Mouse (Mus musculus): ENCODE data around the gene Iqschfp. TPM values are rescaled to one million over a fixed set of nuclear protein-coding genes. Genes with fewer than 3 reads are reported as not detected.

Gene Iqschfp
- total and polyA plus RNA-seq, 2 experiments from 2014 or later, result 2.7 to 5.6 TPM

GRCm38 (mm10) chr3:68572249-68573225 is 680.5 kb downstream of the Iqschfp start:
- 6% methylated on average over 28 of the region's 28 CpGs for WGBS
- H3K4me3 ChIP-seq (ENCODE audit: low read length), result peak overlapping the region; percentile 53
- H3K27ac ChIP-seq, result peak overlapping the region; percentile 97
- peak overlapping the region; percentile 77 for H3K9ac ChIP-seq (replicated peaks; ENCODE audit: low read length)
- DNase-seq (ENCODE audit: low spot score) (peak; percentile 90), ATAC-seq (peak; percentile 95)
- H3K4me2 ChIP-seq (ENCODE audit: low read depth, low read length), result peak overlapping the region; percentile 71
- H3K27me3 ChIP-seq (ENCODE audit: insufficient read depth, low read length), result no peaks in the 10 kb centered on the region
- H3K36me3 ChIP-seq (ENCODE audit: insufficient read depth, low read length), result no peaks in the 10 kb centered on the region
- peaks cover 21% of the 10 kb centered on the region for H3K4me1 ChIP-seq (ENCODE audit: insufficient read depth, low read length)
- no peak for TF ChIP-seq CTCF (IDR thresholded peaks at IDR 0.05; ENCODE audit: low read depth)
- H3K9me3 ChIP-seq (ENCODE audit: low read length), result no peaks in the 10 kb centered on the region

GRCm38 (mm10) chr3:68573226-68573624 is 681.2 kb downstream of the Iqschfp start:
- no peak; the same call in 1 of the 2 replicates for TF ChIP-seq CTCF (IDR thresholded peaks at IDR 0.05; ENCODE audit: low read depth)
- ATAC-seq, result no peak

DNA sequence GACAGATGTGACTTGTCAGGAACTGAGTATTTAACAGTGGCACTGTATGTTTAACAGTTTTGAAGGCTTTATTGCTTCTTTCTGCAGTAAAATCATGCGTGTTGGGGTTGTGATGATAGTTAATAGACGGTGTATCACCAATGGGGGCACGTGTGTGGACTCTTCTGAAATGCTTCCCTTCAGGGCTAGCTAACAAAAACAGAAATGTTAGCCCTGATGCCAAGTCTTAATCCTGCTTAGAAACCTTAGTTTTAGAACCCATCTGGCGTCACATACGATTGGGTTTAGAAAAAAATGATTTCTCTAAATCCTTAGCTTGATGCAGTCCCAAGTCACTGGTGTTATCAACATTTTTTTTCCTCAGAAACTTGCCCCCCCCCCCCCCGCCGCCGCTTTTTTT is 682.1 kb downstream of the Iqschfp start:
- Histone ChIP-seq H3K9me3 (ENCODE audit: low read length) (no peaks in the 10 kb centered on the region), H3K4me2 (ENCODE audit: low read depth, low read length) (peak overlapping the region; percentile 71), H3K27ac (peak overlapping the region; percentile 97), H3K27me3 (ENCODE audit: insufficient read depth, low read length) (no peaks in the 10 kb centered on the region), H3K9ac (replicated peaks; ENCODE audit: low read length) (peak overlapping the region; percentile 77), H3K4me1 (ENCODE audit: insufficient read depth, low read length) (peaks cover 21% of the 10 kb centered on the region), H3K36me3 (ENCODE audit: insufficient read depth, low read length) (no peaks in the 10 kb centered on the region), H3K4me3 (ENCODE audit: low read length) (peak overlapping the region; percentile 53)
- 18% methylated on average over 7 of the region's 8 CpGs for WGBS
- TF ChIP-seq CTCF (IDR thresholded peaks at IDR 0.05; ENCODE audit: low read depth), result no peak
- no peak for DNase-seq (ENCODE audit: low spot score)
- ATAC-seq, result no peak

More at GRCm38 (mm10) chr3:68573226-68573624, 681.2 kb downstream of the Iqschfp start:
- peak overlapping the region; percentile 77 for H3K9ac ChIP-seq (replicated peaks; ENCODE audit: low read length)
- no peaks in the 10 kb centered on the region for H3K27me3 ChIP-seq (ENCODE audit: insufficient read depth, low read length)
- H3K4me2 ChIP-seq (ENCODE audit: low read depth, low read length), result peak overlapping the region; percentile 71
- H3K9me3 ChIP-seq (ENCODE audit: low read length), result no peaks in the 10 kb centered on the region
- WGBS, result 23% methylated on average over 3 of the region's 3 CpGs
- H3K36me3 ChIP-seq (ENCODE audit: insufficient read depth, low read length), result no peaks in the 10 kb centered on the region
- peak overlapping the region; percentile 97 for H3K27ac ChIP-seq
- peaks cover 21% of the 10 kb centered on the region for H3K4me1 ChIP-seq (ENCODE audit: insufficient read depth, low read length)
- peak overlapping the region; percentile 53 for H3K4me3 ChIP-seq (ENCODE audit: low read length)
- peak; percentile 54 for DNase-seq (ENCODE audit: low spot score)

DNA sequence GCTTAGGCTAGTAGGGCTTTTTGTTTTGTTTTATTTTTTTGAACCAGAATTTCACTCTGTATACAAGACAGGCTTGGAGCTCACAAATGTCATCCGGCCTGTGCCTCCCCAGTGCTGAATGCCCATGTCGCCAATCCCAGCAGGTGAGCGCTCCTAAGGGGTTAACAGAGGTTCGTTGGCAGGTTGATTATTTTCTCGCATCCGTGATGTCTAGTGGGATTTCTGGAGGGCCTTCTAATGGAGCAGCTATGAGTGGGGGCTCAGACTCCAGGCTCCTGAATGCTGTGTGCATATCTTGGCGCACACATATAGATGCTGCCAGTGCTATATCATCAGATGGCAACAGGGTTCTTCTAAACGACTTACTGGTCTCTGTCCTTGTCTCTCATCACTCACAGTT is 682.5 kb downstream of the Iqschfp start:
- WGBS, result 36% methylated on average over 8 of the region's 8 CpGs
- ATAC-seq, result no peak
- no peaks in the 10 kb centered on the region for H3K27me3 ChIP-seq (ENCODE audit: insufficient read depth, low read length)
- peak overlapping the region; percentile 53 for H3K4me3 ChIP-seq (ENCODE audit: low read length)
- no peak for TF ChIP-seq CTCF (IDR thresholded peaks at IDR 0.05; ENCODE audit: low read depth)
- peak overlapping the region; percentile 71 for H3K4me2 ChIP-seq (ENCODE audit: low read depth, low read length)
- H3K27ac ChIP-seq, result peak overlapping the region; percentile 32; the same call in 1 of the 2 replicates
- peak overlapping the region; percentile 77; the same call in 1 of the 2 replicates for H3K9ac ChIP-seq (replicated peaks; ENCODE audit: low read length)
- no peak for DNase-seq (ENCODE audit: low spot score)
- no peaks in the 10 kb centered on the region for H3K36me3 ChIP-seq (ENCODE audit: insufficient read depth, low read length)
- H3K4me1 ChIP-seq (ENCODE audit: insufficient read depth, low read length), result peaks cover 21% of the 10 kb centered on the region
- H3K9me3 ChIP-seq (ENCODE audit: low read length), result no peaks in the 10 kb centered on the region

GRCm38 (mm10) chr3:68575636-68576340 is 683.8 kb downstream of the Iqschfp start:
- Histone ChIP-seq H3K36me3 (ENCODE audit: insufficient read depth, low read length) (no peaks in the 10 kb centered on the region), H3K4me1 (ENCODE audit: insufficient read depth, low read length) (peaks cover 21% of the 10 kb centered on the region), H3K27me3 (ENCODE audit: insufficient read depth, low read length) (no peaks in the 10 kb centered on the region), H3K9me3 (ENCODE audit: low read length) (no peaks in the 10 kb centered on the region), H3K4me3 (ENCODE audit: low read length) (no peak overlapping the region), H3K4me2 (ENCODE audit: low read depth, low read length) (peak overlapping the region; percentile 71), H3K9ac (replicated peaks; ENCODE audit: low read length) (no peak overlapping the region; the same call in 1 of the 2 replicates), H3K27ac (peak overlapping the region; percentile 67)
- 34% methylated on average over 10 of the region's 10 CpGs for WGBS
- DNase-seq (ENCODE audit: low spot score) (peak; percentile 48), ATAC-seq (no peak)
- no peak for TF ChIP-seq CTCF (IDR thresholded peaks at IDR 0.05; ENCODE audit: low read depth)

- Histone ChIP-seq H3K4me3 (ENCODE audit: low read length) (peak overlapping the region; percentile 11; the same call in 1 of the 2 replicates), H3K4me1 (ENCODE audit: insufficient read depth, low read length) (peaks cover 21% of the 10 kb centered on the region), H3K36me3 (ENCODE audit: insufficient read depth, low read length) (no peaks in the 10 kb centered on the region), H3K9ac (replicated peaks; ENCODE audit: low read length) (peak overlapping the region; percentile 48), H3K4me2 (ENCODE audit: low read depth, low read length) (peak overlapping the region; percentile 71), H3K9me3 (ENCODE audit: low read length) (no peaks in the 10 kb centered on the region), H3K27ac (peak overlapping the region; percentile 67), H3K27me3 (ENCODE audit: insufficient read depth, low read length) (no peaks in the 10 kb centered on the region)
- ATAC-seq, result no peak
- no peak for TF ChIP-seq CTCF (IDR thresholded peaks at IDR 0.05; ENCODE audit: low read depth)
- DNase-seq (ENCODE audit: low spot score), result peak; percentile 84
- WGBS, result 12% methylated on average over 7 of the region's 7 CpGs
Observed at GRCm38 (mm10) chr3:68576431-68576830, 684.4 kb downstream of the Iqschfp start.
